Mouse (Mus musculus): ENCODE measurements around the gene Ndufa10. TPM values are rescaled to one million over a fixed set of nuclear protein-coding genes. Genes with fewer than 3 reads are reported as not detected.
"Not testable (repeated sequence)": the region's sequence is repeated elsewhere in the genome, so short reads cannot be mapped to it uniquely, and the experiment has no call there.

Ndufa10 gene
- 265 and 268 TPM in 2 replicates for polyA plus RNA-seq (2014; fragmentation: Nextera tagmentation; extraction: Ambion mirVana)

DNA sequence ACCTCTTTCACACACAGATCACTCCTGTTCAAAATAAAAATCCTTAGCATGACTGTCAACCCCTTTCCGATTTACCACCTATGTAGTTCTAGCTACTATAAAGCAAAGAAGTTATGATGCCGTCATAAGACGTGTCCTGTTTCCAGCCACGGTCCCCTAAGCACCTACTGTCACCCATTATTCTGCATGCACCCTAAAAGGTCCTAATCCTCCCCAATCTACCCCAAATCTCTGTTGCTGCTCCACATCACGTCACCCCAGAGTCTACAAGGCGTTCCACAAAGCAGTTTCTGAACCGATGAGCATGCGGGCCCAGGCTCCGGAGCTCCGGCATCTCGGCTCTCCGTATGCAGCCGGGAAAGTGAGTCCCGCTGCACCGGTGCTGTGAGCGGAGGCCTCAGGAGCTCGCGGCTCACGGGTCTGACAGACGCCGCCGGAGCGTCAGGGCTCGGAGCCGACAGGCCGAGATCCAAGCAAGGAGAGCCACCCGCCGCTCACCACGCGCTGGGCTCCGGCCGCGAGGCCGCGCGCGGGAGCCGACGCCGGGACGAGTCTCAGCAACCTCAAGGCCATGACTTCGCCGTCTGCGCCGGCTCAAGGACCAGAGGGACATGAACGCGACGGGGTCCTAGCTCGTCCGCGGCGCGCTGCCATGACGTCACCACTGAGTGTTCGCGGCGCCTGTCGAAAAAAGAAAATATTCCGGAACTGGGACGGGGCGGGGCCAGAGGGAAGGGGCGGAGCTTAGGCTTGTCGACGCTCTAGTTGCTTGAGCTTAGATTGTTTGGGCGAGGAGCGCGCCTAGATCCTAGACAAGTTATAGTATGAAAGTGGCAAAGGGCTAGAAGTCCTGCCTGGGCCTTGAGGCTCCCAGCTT is at the start of gene Ndufa10:
Gene Ndufa10 (minus strand): TSS at position 696 of the 877 bp plus-strand sequence.
- Histone ChIP-seq H3K9ac (peak within 1 kb of the TSS; percentile 95), H3K4me1 (ENCODE audit: insufficient read depth) (peaks cover 3% of the 10 kb centered on the region; the same call in 1 of the 2 replicates), H3K27ac (ENCODE audit: low read depth) (peak within 1 kb of the TSS; percentile 50; the same call in 1 of the 2 replicates), H3K4me3 (ENCODE audit: low read depth, low read length) (peak within 1 kb of the TSS; percentile 98), H3K36me3 (ENCODE audit: insufficient read depth) (peaks cover 25% of the 10 kb centered on the region), H3K27me3 (ENCODE audit: insufficient read depth, low read length) (no peaks in the 10 kb centered on the region), H3K4me2 (peak within 1 kb of the TSS; percentile 91), H3K9me3 (ENCODE audit: low read depth, low read length) (no peaks in the 10 kb centered on the region)
- peak; percentile 96 for DNase-seq
- ATAC-seq (ENCODE audit: insufficient read depth): peak; percentile 94
- WGBS: 1% methylated on average over 67 of the region's 67 CpGs
- TF ChIP-seq CTCF (IDR thresholded peaks at IDR 0.05; ENCODE audit: low read depth): no peak

DNA sequence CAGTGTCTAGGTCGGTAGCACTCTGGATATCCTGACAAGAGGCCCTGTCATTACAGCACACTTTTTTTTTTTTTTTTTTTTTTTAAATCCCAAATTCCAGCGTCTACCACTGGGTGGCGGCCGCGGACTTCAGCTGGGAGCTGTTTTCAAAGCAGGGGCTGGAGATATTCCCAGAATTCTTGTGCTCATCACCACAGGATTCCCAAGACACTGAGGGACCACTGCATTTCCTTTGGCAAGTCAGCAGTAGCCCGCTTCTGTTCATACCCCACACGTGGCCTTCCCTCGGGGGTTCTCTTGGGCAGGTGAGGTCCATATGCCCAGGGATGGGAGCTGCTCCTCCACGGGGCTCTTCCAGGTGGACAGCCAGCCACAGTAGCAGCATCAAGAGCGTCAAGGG is 47.7 kb upstream of the Ndufa10 start:
- Histone ChIP-seq H3K36me3 (ENCODE audit: insufficient read depth) (no peaks in the 10 kb centered on the region), H3K27ac (ENCODE audit: low read depth) (no peak overlapping the region), H3K4me1 (ENCODE audit: insufficient read depth) (no peaks in the 10 kb centered on the region), H3K4me2 (no peak overlapping the region), H3K4me3 (ENCODE audit: low read depth, low read length) (no peak overlapping the region), H3K9me3 (ENCODE audit: low read depth, low read length) (no peaks in the 10 kb centered on the region), H3K9ac (no peak overlapping the region), H3K27me3 (ENCODE audit: insufficient read depth, low read length) (no peaks in the 10 kb centered on the region)
- ATAC-seq (ENCODE audit: insufficient read depth): no peak
- peak; percentile 72 for TF ChIP-seq CTCF (IDR thresholded peaks at IDR 0.05; ENCODE audit: low read depth)
- DNase-seq: peak; percentile 80
- WGBS: 17% methylated on average over 10 of the region's 10 CpGs

DNA sequence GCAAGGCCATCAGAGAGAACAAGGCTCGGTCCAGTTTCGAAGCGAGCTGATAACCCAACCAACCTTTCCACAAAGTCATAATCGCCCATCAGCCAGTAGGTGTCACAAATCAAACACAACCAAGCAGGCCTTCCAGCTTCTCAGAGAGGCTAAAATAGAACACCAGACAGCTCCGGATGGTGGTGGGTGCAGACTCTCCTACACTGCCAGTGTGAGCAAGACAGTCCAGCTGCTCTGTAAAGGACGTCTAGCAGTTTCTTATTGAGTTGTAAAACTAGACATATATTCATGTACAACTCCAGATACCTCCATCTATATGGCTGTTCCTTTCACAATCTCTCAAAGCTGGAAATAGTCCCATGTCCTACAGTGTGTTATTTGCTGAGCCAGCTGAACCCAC is 45.4 kb upstream of the Ndufa10 start:
- H3K9ac ChIP-seq: no peak overlapping the region
- no peaks in the 10 kb centered on the region for H3K9me3 ChIP-seq (ENCODE audit: low read depth, low read length)
- H3K27me3 ChIP-seq (ENCODE audit: insufficient read depth, low read length): no peaks in the 10 kb centered on the region
- no peak overlapping the region for H3K4me2 ChIP-seq
- H3K36me3 ChIP-seq (ENCODE audit: insufficient read depth): no peaks in the 10 kb centered on the region
- no peak overlapping the region for H3K27ac ChIP-seq (ENCODE audit: low read depth)
- TF ChIP-seq CTCF (IDR thresholded peaks at IDR 0.05; ENCODE audit: low read depth): no peak
- 73% methylated on average over 6 of the region's 6 CpGs for WGBS
- DNase-seq: no peak
- H3K4me1 ChIP-seq (ENCODE audit: insufficient read depth): no peaks in the 10 kb centered on the region
- ATAC-seq (ENCODE audit: insufficient read depth): no peak
- no peak overlapping the region for H3K4me3 ChIP-seq (ENCODE audit: low read depth, low read length)

DNA sequence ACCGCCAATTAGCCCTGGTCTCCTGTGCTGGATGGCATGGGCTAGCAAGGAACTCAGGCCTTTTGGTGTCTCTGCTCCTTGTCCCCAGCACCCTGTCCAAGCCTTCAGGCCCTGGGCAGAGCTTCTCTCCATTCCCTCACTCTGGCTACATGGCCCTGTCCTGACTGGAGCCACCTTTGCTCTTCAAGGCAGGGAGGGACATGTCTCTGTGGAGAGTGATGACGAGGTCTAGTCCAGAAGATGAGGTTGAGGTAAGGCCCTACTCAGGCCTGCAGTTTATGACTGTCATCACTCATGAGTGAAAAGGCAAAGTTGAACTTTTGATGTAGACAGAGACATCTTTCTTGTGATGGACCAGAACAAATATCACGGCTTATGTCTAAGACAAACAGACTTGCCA is 44.9 kb upstream of the Ndufa10 start, which contains the start of gene Olfr1414:
Gene Olfr1414 (minus strand): TSS at position 101 of the 400 bp plus-strand sequence.
- Histone ChIP-seq H3K9me3 (ENCODE audit: low read depth, low read length) (no peaks in the 10 kb centered on the region), H3K4me1 (ENCODE audit: insufficient read depth) (no peaks in the 10 kb centered on the region), H3K36me3 (ENCODE audit: insufficient read depth) (no peaks in the 10 kb centered on the region), H3K4me3 (ENCODE audit: low read depth, low read length) (no peak within 1 kb of the TSS), H3K27ac (ENCODE audit: low read depth) (no peak within 1 kb of the TSS), H3K27me3 (ENCODE audit: insufficient read depth, low read length) (no peaks in the 10 kb centered on the region), H3K9ac (no peak within 1 kb of the TSS), H3K4me2 (no peak within 1 kb of the TSS)
- 74% methylated on average over 3 of the region's 3 CpGs for WGBS
- ATAC-seq (ENCODE audit: insufficient read depth) (no peak), DNase-seq (no peak)
- no peak for TF ChIP-seq CTCF (IDR thresholded peaks at IDR 0.05; ENCODE audit: low read depth)

DNA sequence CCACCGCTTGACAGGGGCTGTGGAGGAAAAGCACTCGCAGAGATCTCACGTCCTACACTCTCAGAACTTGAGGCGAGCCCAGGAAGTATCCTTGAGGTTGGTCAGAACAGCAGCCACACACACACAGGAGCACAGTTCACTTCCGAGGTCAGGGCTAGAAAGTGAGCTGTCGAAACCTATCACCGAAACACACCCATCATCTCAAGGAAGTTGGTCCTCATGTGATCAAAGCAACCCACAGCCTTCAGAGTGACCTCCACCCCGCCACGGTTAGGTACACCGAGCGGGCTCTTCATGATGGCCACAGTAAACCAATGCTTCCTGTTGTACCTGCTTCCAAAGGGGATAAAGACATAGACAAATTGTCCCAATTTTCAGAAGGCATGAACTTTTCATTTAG is 41.7 kb upstream of the Ndufa10 start:
- Histone ChIP-seq H3K9ac (no peak overlapping the region), H3K9me3 (ENCODE audit: low read depth, low read length) (no peaks in the 10 kb centered on the region), H3K27ac (ENCODE audit: low read depth) (no peak overlapping the region), H3K36me3 (ENCODE audit: insufficient read depth) (no peaks in the 10 kb centered on the region), H3K4me2 (no peak overlapping the region), H3K4me1 (ENCODE audit: insufficient read depth) (no peaks in the 10 kb centered on the region), H3K4me3 (ENCODE audit: low read depth, low read length) (no peak overlapping the region), H3K27me3 (ENCODE audit: insufficient read depth, low read length) (no peaks in the 10 kb centered on the region)
- ATAC-seq (ENCODE audit: insufficient read depth): no peak
- WGBS: 53% methylated on average over 11 of the region's 11 CpGs
- no peak for TF ChIP-seq CTCF (IDR thresholded peaks at IDR 0.05; ENCODE audit: low read depth)
- DNase-seq: no peak

DNA sequence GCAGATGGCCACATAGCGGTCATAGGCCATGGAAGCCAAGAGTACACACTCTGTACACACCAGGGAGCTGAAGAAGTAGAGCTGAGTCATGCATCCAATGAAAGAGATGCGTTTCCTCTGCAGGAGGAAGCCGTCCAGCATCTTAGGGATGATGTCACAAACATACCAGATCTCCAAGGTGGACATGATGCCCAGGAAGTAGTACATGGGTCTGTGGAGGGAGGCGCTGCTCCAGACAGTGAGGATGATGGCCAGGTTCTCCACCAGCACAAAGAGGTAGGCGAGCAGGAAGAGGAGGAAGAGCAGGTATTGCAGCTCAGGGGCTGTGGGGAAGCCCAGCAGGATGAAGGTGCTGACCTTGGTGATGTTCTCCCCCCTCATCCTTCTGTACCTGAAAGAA is 38.0 kb upstream of the Ndufa10 start:
- 88% methylated on average over 4 of the region's 5 CpGs for WGBS
- not testable (repeated sequence) for H3K27ac ChIP-seq (ENCODE audit: low read depth); H3K9me3 ChIP-seq (ENCODE audit: low read depth, low read length); H3K4me3 ChIP-seq (ENCODE audit: low read depth, low read length); H3K4me1 ChIP-seq (ENCODE audit: insufficient read depth); DNase-seq; H3K36me3 ChIP-seq (ENCODE audit: insufficient read depth); H3K27me3 ChIP-seq (ENCODE audit: insufficient read depth, low read length); ATAC-seq (ENCODE audit: insufficient read depth); H3K4me2 ChIP-seq; H3K9ac ChIP-seq

DNA sequence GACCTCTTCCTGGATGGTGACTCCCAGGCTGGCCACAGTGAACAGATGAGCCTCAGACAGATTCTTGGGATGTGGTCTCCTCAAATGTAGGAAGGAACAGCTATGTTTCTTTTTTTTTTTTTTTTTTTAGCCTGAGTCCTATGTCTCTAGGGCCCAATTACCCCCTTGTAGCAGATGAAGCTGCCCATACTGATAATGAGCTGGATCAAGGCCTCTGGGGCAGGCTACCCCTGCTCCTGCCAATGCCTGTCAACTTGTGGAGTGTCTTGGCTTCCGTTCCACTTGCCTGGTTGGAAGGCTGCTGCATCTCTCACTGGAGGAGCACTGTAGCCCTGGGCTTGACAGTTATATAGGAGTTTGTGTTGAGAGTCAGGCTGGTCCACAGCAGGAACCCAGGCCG is 22.3 kb upstream of the Ndufa10 start, which contains the start of gene Olfr1415:
Gene Olfr1415 (minus strand): TSS at position 101 of the 400 bp plus-strand sequence.
- H3K4me1 ChIP-seq (ENCODE audit: insufficient read depth): no peaks in the 10 kb centered on the region
- H3K27me3 ChIP-seq (ENCODE audit: insufficient read depth, low read length): no peaks in the 10 kb centered on the region
- H3K9me3 ChIP-seq (ENCODE audit: low read depth, low read length): no peaks in the 10 kb centered on the region
- TF ChIP-seq CTCF (IDR thresholded peaks at IDR 0.05; ENCODE audit: low read depth): no peak
- ATAC-seq (ENCODE audit: insufficient read depth): no peak
- H3K27ac ChIP-seq (ENCODE audit: low read depth): no peak within 1 kb of the TSS
- no peak within 1 kb of the TSS for H3K4me2 ChIP-seq
- 86% methylated on average over 2 of the region's 2 CpGs for WGBS
- DNase-seq: no peak
- no peaks in the 10 kb centered on the region for H3K36me3 ChIP-seq (ENCODE audit: insufficient read depth)
- no peak within 1 kb of the TSS for H3K9ac ChIP-seq
- no peak within 1 kb of the TSS for H3K4me3 ChIP-seq (ENCODE audit: low read depth, low read length)

All from lung, embryonic 14.5 days (tissue).